Mouse (Mus musculus) kidney, embryonic 14.5 days (tissue): ENCODE results near the gene Cavin1. TPM values are rescaled to one million over a fixed set of nuclear protein-coding genes. Genes with fewer than 3 reads are reported as not detected.

Experiments
- ATAC-seq: fragments of 200-750 bp; cut with Nextera tagmentation; 2 replicates; pipeline ENCODE4 v1.8.0; 2017; ENCODE audit warnings: moderate number of reproducible peaks, mild to moderate bottlenecking, moderate TSS enrichment, moderate library complexity; ENCODE audit not compliant: low FRiP score, low TSS enrichment
- H3K27ac ChIP-seq: fragments of 300-500 bp; sonication (generic); 2 replicates; pipeline ENCODE4 v1.5.1; 2014; ENCODE audit warnings: low read depth, mild to moderate bottlenecking, low read length, moderate library complexity, mixed read lengths
- H3K27me3 ChIP-seq: fragments of 300-500 bp; sonication (generic); 2 replicates; pipeline ENCODE4 v1.6.1; 2014; ENCODE audit warnings: mild to moderate bottlenecking, low read length; ENCODE audit not compliant: control insufficient read depth, insufficient read depth
- H3K36me3 ChIP-seq: fragments of 300-500 bp; sonication (generic); 2 replicates; pipeline ENCODE4 v1.6.1; 2014; ENCODE audit warnings: low read length, mixed read lengths; ENCODE audit not compliant: control insufficient read depth, insufficient read depth
- H3K4me1 ChIP-seq: fragments of 300-500 bp; sonication (generic); 2 replicates; pipeline ENCODE4 v1.6.1; 2014; ENCODE audit warnings: low read length, mixed read lengths; ENCODE audit not compliant: control insufficient read depth, insufficient read depth
- H3K4me2 ChIP-seq: fragments of 300-500 bp; sonication (generic); replicated peaks from 2 replicates; pipeline ENCODE4 v1.6.1; 2014; ENCODE audit warnings: low read depth, mild to moderate bottlenecking, low read length
- H3K4me3 ChIP-seq: fragments of 300-500 bp; sonication (generic); 2 replicates; pipeline ENCODE4 v1.5.1; 2014; ENCODE audit warnings: mild to moderate bottlenecking, low read length
- H3K9ac ChIP-seq: fragments of 300-500 bp; sonication (generic); 2 replicates; pipeline ENCODE4 v1.6.1; 2014; ENCODE audit warnings: low read depth, mild to moderate bottlenecking, low read length, moderate library complexity
- H3K9me3 ChIP-seq: fragments of 300-500 bp; sonication (generic); 2 replicates; pipeline ENCODE4 v1.6.1; 2016; ENCODE audit warnings: low read length; ENCODE audit not compliant: control insufficient read depth
- WGBS: fragments of 180-500 bp; shearing (Covaris S2); extraction: QIAGEN DNeasy Blood & Tissue Kit; methylation state at CpG from one replicate; pipeline ENCODE4 v1.1.7; 2014; 5-methylcytosine and 5-hydroxymethylcytosine counted together
- polyA plus RNA-seq: library from polyadenylated mRNA; unstranded; fragments of >200 nt; fragmentation: Nextera tagmentation; extraction: Ambion mirVana; gene quantifications from 2 replicates; pipeline ENCODE4 v1.2.1, GENCODE M21; 2014

Cavin1 gene
- polyA plus RNA-seq, 1 experiment from 2014 or later: 40.7 TPM

DNA sequence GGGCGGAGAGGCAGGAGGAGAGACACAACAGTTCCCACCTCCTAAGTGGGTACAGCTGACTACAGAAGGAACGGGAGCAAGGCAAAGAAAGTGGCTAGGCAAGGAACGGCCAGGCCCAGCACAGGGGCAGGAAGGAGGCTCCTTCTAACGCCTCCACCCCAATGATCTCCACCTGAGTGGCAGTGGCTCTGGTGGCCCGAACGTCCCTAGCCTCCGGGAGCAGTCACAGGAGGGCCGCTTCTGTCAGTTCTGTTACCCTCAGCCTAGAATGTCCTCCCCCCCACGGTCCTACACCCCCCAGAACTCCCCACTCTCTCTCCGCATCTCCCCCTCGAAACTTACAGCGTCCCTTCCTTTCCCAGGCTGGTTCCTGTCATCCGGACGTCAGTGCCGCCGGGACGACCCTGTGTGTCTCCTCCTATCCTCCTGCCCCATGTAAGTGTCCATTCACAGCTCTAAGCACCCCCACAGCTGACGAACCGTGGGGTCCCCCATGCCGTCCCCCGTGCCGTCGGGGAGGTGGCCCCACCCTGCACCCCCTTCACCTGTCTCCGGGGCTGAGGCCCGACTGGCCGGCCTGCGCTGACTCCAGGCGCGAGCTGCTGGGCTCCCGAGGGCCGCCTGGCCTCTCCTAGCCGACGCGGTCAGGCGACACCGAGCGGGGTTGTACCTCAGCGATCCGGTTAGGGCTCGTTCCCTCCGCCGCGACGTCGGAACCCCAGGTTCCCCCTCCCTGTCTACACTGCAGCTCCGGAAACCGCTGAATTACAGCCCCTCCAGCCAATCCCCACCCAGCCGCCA is 31.8 kb downstream of the Cavin1 start:
- H3K4me2 ChIP-seq: peak overlapping the region; percentile 69
- H3K9ac ChIP-seq: peak overlapping the region; percentile 83
- H3K27ac ChIP-seq: peak overlapping the region; percentile 83
- no peaks in the 10 kb centered on the region for H3K27me3 ChIP-seq
- WGBS: under 1% methylated on average over 46 of the region's 48 CpGs
- no peaks in the 10 kb centered on the region for H3K9me3 ChIP-seq
- peaks cover 13% of the 10 kb centered on the region; the same call in 1 of the 2 replicates for H3K4me1 ChIP-seq
- peak overlapping the region; percentile 90 for H3K4me3 ChIP-seq
- peak; percentile 9; the same call in 1 of the 2 replicates for ATAC-seq
- no peaks in the 10 kb centered on the region for H3K36me3 ChIP-seq

- Histone ChIP-seq H3K4me2 (peak overlapping the region; percentile 69), H3K27ac (no peak overlapping the region), H3K9ac (no peak overlapping the region; the same call in 1 of the 2 replicates), H3K36me3 (no peaks in the 10 kb centered on the region), H3K4me1 (peaks cover 13% of the 10 kb centered on the region; the same call in 1 of the 2 replicates), H3K27me3 (no peaks in the 10 kb centered on the region), H3K4me3 (peak overlapping the region; percentile 90), H3K9me3 (no peaks in the 10 kb centered on the region)
- WGBS: 21% methylated on average over 5 of the region's 5 CpGs
- no peak for ATAC-seq
These were observed 32.6 kb downstream of the Cavin1 start for GRCm38 (mm10) chr11:100938112-100938511.

GRCm38 (mm10) chr11:100937295-100937694 is 33.4 kb downstream of the Cavin1 start:
- Histone ChIP-seq H3K36me3 (no peaks in the 10 kb centered on the region), H3K4me3 (no peak overlapping the region), H3K27me3 (no peaks in the 10 kb centered on the region), H3K4me2 (no peak overlapping the region; the same call in 1 of the 2 replicates), H3K27ac (no peak overlapping the region), H3K9me3 (no peaks in the 10 kb centered on the region), H3K4me1 (peaks cover 13% of the 10 kb centered on the region; the same call in 1 of the 2 replicates), H3K9ac (0 out of 2 replicates have a peak overlapping the region, but pooled peaks have one; percentile 7)
- 80% methylated on average over 4 of the region's 4 CpGs for WGBS
- ATAC-seq: no peak

DNA sequence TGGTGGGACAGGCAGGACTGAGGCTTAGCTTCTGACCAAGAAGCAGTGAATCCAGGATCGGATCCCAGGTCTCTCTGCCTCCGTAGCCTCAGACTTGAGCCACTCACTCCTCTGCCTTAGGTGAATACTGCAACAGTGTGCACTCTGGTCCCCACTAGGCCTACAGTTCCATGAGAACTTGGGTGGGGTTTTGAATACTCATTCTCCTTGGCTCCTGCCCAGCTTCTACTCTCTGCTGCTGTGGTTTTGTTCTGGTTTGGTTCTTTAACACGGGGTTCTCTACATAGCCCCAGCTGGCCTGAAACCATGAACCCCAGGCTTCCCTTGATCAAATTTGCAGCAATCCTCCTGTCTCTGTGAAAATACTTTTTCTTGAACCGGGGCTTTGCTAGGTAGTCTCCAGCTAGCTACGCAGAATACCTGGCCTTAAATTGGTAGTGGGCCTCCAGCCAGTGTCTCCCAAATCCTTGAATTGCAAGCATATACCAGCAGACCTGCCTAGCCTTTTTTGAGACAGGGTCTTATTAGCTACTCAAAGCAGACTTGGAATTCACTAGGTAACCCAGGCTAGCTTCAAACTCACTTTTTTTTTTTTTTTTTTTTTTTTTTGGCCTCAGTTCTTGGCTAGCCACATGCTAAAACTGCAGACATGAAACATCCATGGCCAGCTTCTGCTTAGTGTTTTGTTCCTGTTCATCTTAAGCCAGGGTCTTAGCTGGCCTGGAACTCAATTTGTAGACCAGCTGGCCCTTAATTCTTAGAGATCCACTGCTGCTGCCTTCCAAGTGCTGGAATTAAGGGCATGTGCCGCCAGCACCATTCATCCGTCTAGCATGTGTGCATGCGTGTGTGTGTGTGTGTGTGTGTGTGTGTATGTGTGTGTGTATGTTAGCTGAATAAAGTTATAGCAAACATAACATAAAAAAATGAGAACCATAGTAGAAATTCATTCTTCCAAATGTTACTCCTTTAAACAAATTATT is 35.0 kb downstream of the Cavin1 start:
- H3K9ac ChIP-seq: no peak overlapping the region
- peaks cover 22% of the 10 kb centered on the region; the same call in 1 of the 2 replicates for H3K4me1 ChIP-seq
- H3K27ac ChIP-seq: no peak overlapping the region
- no peaks in the 10 kb centered on the region for H3K36me3 ChIP-seq
- 89% methylated on average over 8 of the region's 8 CpGs for WGBS
- no peaks in the 10 kb centered on the region for H3K27me3 ChIP-seq
- no peak overlapping the region for H3K4me3 ChIP-seq
- no peak for ATAC-seq
- H3K9me3 ChIP-seq: no peaks in the 10 kb centered on the region
- H3K4me2 ChIP-seq: no peak overlapping the region

DNA sequence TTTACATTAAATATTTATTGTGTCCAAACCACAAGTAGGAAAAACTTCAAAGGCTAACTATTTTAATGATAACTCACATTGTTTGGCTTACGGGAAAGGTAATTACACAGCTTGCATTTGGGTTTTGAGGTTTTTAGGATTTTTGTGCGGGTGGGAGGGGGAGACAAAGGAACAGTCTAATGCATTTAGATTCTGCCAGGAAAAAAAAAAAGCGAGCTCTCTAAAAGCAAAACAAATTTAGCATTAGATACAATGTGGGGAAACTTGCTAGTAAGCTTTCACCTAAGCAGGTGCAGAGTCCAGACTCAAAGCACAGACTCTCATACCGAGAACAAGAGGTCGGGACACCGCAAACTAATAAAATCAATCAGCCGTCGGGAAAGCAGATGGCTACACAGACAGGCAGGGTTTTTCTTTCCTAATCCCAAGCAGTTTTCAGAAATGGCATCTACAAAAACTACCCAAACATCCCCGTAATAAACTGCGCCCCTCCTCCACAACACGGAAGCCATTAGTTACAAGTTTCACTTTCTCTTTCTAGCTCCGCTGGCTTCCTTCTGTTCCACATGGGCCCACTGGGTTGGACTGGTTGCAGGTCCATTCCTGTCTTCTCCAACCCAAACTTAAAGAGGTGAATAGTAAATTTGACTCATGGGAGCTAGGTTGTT is 39.3 kb downstream of the Cavin1 start:
- Histone ChIP-seq H3K27ac (peak overlapping the region; percentile 24; the same call in 1 of the 2 replicates), H3K9ac (no peak overlapping the region), H3K4me3 (peak overlapping the region; percentile 24; the same call in 1 of the 2 replicates)

GRCm38 (mm10) chr11:100930611-100931010 is 40.1 kb downstream of the Cavin1 start:
- Histone ChIP-seq H3K9me3 (no peaks in the 10 kb centered on the region), H3K4me3 (no peak overlapping the region), H3K36me3 (no peaks in the 10 kb centered on the region), H3K4me1 (0 out of 2 replicates have a peak, but pooled peaks cover 12% of the 10 kb centered on the region), H3K9ac (no peak overlapping the region), H3K27ac (no peak overlapping the region), H3K27me3 (no peaks in the 10 kb centered on the region), H3K4me2 (no peak overlapping the region)
- ATAC-seq: no peak
- WGBS: 52% methylated on average over 7 of the region's 7 CpGs

More for the DNA sequence above, 39.3 kb downstream of the Cavin1 start:
- no peaks in the 10 kb centered on the region for H3K27me3 ChIP-seq
- no peaks in the 10 kb centered on the region for H3K36me3 ChIP-seq
- H3K9me3 ChIP-seq: no peaks in the 10 kb centered on the region
- 40% methylated on average over 12 of the region's 12 CpGs for WGBS
- H3K4me1 ChIP-seq: 0 out of 2 replicates have a peak, but pooled peaks cover 12% of the 10 kb centered on the region
- ATAC-seq: no peak
- peak overlapping the region; percentile 31 for H3K4me2 ChIP-seq

- Histone ChIP-seq H3K27me3 (no peaks in the 10 kb centered on the region), H3K9me3 (no peaks in the 10 kb centered on the region), H3K4me2 (no peak overlapping the region), H3K4me3 (no peak overlapping the region), H3K27ac (no peak overlapping the region), H3K9ac (no peak overlapping the region), H3K4me1 (0 out of 2 replicates have a peak, but pooled peaks cover 10% of the 10 kb centered on the region), H3K36me3 (no peaks in the 10 kb centered on the region)
- no peak for ATAC-seq
- WGBS: 83% methylated on average over 3 of the region's 3 CpGs
These were observed 43.3 kb downstream of the Cavin1 start for GRCm38 (mm10) chr11:100927386-100927785.

DNA sequence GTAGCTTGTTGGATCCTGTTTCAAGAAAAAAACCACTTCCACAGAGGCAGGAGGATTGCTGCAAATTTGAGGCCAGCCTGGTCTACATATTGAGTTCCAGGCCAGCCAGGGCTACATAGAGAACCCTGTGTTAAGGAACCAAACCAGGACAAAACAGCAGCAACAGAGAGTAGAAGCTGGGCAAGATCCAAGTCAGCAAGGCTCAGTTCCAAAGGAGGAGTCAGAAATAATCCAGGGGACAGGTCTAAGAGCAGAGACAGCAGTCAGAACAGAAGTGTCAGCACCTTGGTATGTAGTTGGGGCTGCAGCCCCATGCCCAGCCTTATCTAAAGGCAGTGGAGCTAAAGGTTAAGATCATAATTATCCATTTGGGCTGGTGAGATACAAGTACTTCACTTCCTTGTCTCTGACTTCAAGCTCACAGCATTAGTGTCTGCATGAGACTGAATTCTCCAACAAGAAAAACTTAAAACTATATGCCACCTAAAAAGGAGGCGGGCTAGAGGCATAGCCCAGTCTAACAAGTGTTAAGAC is 46.2 kb downstream of the Cavin1 start:
- no peak for ATAC-seq
- Histone ChIP-seq H3K4me2 (no peak overlapping the region), H3K27ac (no peak overlapping the region), H3K9me3 (no peaks in the 10 kb centered on the region), H3K36me3 (no peaks in the 10 kb centered on the region), H3K4me3 (no peak overlapping the region), H3K4me1 (no peaks in the 10 kb centered on the region), H3K27me3 (no peaks in the 10 kb centered on the region), H3K9ac (no peak overlapping the region)
- 94% methylated on average over 1 of the region's 1 CpGs for WGBS
